Mouse (Mus musculus) C2C12 (cell line): ENCODE results near the gene Atxn1.

ENCODE experiments used
- CEBPB ChIP-seq: IDR thresholded peaks from one replicate; pipeline ENCODE4 v1.6.1; 2011; ENCODE audit warnings: low read depth, mild to moderate bottlenecking, control low read depth, moderate library complexity
- CTCF ChIP-seq: IDR thresholded peaks from one replicate; pipeline ENCODE4 v1.5.1; 2011; ENCODE audit not compliant: control insufficient read depth, insufficient read depth, insufficient read length

DNA sequence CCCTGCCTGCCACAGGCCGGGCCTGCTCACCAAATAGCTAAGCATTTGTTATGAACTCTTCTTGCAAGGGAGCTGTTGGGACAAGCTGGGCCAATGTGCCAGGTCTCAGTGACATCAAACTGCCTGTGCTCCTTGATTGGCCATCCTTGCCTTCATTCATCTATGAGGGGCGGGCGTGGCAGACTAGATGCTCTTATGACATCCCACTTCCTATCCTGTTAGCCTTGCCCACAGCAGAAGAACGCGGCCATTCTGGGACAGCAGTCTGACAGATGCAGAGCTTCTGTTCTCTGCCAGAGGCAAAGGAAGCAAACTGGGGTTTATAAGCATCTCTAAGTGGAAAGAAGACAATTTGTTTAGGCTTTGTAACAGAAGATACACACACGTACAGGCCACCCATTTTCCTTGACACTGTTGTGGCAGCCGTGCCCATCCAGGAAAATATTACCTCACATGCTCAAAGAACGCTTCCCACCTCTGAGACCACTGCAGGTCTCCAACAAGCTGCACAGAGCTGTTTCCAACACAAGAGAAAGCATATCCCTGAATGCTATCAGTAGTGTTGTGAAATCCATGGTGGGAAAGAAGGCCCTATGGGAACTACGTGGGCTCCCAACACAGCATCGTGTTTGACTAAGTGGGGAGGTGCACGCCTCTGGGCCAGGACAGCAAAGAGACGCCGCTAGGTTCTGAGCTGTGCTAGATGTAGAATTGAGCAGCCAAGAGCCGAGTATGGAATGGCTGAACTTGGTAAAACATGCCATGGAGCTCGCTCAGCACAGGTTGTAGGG lies 162.0 kb downstream of the Atxn1 start:
- TF ChIP-seq CTCF (no peak), CEBPB (no peak)
